Mouse (Mus musculus): Measurements from ENCODE around the gene Nfatc2ip. TPM values are rescaled to one million over a fixed set of nuclear protein-coding genes. Genes with fewer than 3 reads are reported as not detected.
A peak's percentile ranks its signal among the peaks of the same experiment; 100 is the strongest.
"Not testable (repeated sequence)": the region's sequence is repeated elsewhere in the genome, so short reads cannot be mapped to it uniquely, and the experiment has no call there.

Nfatc2ip gene
- polyA plus RNA-seq, 1 experiment from 2014 or later = 3.2 TPM

DNA sequence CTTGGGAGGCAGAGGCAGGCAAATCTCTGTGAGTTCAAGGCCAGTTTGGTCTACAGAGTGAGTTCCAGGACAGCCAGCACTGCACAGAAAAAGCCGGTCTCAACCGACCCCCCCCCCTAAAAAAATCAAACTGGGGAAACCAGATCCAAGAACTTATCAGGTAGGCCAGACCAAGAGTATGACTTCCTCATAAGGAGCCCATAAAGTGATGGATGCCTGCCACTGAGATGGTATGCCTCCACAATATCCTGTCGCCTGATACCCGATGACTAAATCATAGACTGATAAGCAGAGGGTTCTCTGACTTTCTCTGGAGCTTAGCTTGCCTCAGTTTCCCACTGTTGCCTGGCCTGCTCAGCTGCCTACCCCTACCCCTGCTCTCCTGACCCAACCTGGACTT, 1.3 kb upstream of the Nfatc2ip start:
- ATAC-seq (ENCODE audit: low FRiP score, low read depth) = no peak
- H3K27me3 ChIP-seq (replicated peaks) = no peaks in the 10 kb centered on the region
- WGBS = 90% methylated on average over 4 of the region's 4 CpGs
- H3K4me1 ChIP-seq = peaks cover 7% of the 10 kb centered on the region
- H3K9ac ChIP-seq = no peak overlapping the region
- no peaks in the 10 kb centered on the region for H3K9me3 ChIP-seq
- no peak overlapping the region for H3K4me3 ChIP-seq
- H3K4me2 ChIP-seq (replicated peaks) = no peak overlapping the region
- H3K27ac ChIP-seq = no peak overlapping the region
- H3K36me3 ChIP-seq = no peaks in the 10 kb centered on the region

DNA sequence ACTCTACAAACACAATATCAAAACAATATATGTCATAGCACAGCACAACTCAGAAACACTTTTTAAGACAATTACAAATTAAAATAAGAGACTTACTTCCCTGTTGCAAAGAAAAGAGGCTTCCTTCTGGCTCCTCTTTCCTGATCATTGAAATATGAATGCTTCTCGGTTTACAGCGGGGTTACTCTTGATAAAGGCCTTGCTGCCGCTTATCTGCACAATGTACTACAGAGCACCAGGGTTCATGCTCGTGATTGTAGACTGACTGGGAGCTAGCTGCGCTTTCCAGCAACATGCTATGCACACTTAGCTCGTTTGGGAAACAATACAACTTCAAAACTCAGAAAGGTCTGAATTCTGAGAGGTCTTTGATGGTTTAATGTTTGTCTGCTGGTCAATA, 684 bp upstream of the Nfatc2ip start:
- H3K9ac ChIP-seq = no peak overlapping the region
- H3K9me3 ChIP-seq = no peaks in the 10 kb centered on the region
- H3K27me3 ChIP-seq (replicated peaks) = no peaks in the 10 kb centered on the region
- H3K4me1 ChIP-seq = peaks cover 7% of the 10 kb centered on the region
- H3K36me3 ChIP-seq = no peaks in the 10 kb centered on the region
- 0 out of 2 replicates have a peak overlapping the region, but pooled peaks have one; percentile 32 for H3K4me2 ChIP-seq (replicated peaks)
- ATAC-seq (ENCODE audit: low FRiP score, low read depth) = no peak
- no peak overlapping the region for H3K27ac ChIP-seq
- no peak overlapping the region for H3K4me3 ChIP-seq
- 57% methylated on average over 6 of the region's 6 CpGs for WGBS

DNA sequence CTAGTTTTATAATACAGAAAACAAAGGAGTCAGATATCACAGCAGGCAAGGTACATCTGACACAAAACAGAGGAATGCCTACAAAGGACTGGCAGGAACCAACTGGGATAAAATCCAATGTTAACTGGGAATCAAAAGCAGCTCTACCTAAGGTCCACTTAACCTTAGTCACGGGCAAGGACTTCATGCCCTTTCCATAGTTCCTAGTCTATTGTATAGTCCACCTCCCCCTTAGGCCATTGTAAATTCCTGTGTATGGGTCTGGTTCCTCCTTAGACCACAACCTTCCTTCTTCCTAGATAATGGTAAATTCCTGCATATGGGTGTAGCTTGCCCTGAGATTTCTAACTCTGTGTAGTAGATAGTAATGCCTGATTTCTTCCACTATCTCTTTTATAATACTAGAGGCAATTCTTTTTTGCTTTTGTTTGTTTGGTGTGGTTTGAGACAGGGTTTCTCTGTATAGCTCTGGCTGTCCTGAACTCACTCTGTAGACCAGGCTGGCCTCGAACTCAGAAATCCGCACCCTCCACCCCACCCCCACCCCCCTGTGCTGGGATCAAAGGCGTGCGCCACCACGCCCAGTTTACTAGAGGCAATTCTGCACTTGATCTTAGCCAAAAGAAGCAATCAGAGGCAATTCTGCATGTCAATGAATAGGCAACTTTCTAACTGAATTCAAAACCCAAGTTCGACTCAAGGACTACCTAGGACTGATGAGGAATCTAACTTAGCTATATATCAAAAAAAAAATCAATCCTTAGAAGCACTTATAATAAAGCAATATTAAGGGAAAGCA, 4.3 kb downstream of the Nfatc2ip start:
- not testable (repeated sequence) for H3K4me3 ChIP-seq; H3K27me3 ChIP-seq (replicated peaks); ATAC-seq (ENCODE audit: low FRiP score, low read depth); H3K4me1 ChIP-seq; H3K27ac ChIP-seq; H3K4me2 ChIP-seq (replicated peaks); H3K9me3 ChIP-seq; H3K9ac ChIP-seq
- peaks cover 32% of the 10 kb centered on the region for H3K36me3 ChIP-seq
- 92% methylated on average over 7 of the region's 7 CpGs for WGBS

DNA sequence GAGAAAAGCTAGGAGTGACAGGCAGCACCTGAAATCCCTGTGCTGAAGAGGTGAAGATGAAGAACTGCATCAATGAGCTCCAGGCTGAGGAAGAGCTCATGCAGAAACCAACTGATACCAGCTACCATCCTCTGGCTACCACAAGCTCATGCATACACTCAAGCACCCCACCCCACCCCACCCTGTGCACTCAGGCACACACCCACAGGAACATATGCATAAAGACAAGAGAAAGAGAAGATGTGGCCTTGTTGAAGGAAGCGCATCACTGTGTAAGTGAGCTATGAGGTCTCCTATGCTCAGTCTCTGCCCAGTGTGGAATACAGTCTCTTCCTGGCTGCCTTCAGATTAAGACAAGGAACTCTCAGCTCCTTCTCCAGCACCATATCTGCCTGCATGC, 8.4 kb downstream of the Nfatc2ip start:
- H3K9me3 ChIP-seq = no peaks in the 10 kb centered on the region
- H3K27ac ChIP-seq = no peak overlapping the region
- no peak overlapping the region for H3K4me3 ChIP-seq
- H3K4me1 ChIP-seq = no peaks in the 10 kb centered on the region
- H3K9ac ChIP-seq = no peak overlapping the region
- ATAC-seq (ENCODE audit: low FRiP score, low read depth) = no peak
- no peak overlapping the region for H3K4me2 ChIP-seq (replicated peaks)
- 96% methylated on average over 1 of the region's 1 CpGs for WGBS
- H3K27me3 ChIP-seq (replicated peaks) = no peaks in the 10 kb centered on the region
- peaks cover 60% of the 10 kb centered on the region for H3K36me3 ChIP-seq

DNA sequence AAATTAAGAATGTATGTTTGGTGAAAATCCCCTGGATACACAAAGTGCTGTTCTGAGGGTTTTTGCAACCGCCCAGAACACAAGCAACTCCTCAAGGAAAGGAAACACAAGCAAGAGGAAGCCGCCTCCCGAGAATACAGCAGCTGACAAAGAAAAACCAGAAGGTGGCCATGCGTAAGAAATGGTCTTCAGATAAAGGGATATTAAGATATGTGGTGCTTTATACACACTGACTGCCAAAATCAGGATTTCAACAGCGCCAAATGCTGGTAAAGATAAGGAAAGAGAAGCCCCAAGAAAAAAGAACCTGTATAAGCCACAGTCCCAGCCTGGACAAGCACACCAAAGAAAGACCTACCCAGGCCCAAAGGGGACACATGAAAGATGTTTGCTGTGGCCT, 13.0 kb downstream of the Nfatc2ip start:
- WGBS = 93% methylated on average over 5 of the region's 5 CpGs
- ATAC-seq (ENCODE audit: low FRiP score, low read depth) = no peak

DNA sequence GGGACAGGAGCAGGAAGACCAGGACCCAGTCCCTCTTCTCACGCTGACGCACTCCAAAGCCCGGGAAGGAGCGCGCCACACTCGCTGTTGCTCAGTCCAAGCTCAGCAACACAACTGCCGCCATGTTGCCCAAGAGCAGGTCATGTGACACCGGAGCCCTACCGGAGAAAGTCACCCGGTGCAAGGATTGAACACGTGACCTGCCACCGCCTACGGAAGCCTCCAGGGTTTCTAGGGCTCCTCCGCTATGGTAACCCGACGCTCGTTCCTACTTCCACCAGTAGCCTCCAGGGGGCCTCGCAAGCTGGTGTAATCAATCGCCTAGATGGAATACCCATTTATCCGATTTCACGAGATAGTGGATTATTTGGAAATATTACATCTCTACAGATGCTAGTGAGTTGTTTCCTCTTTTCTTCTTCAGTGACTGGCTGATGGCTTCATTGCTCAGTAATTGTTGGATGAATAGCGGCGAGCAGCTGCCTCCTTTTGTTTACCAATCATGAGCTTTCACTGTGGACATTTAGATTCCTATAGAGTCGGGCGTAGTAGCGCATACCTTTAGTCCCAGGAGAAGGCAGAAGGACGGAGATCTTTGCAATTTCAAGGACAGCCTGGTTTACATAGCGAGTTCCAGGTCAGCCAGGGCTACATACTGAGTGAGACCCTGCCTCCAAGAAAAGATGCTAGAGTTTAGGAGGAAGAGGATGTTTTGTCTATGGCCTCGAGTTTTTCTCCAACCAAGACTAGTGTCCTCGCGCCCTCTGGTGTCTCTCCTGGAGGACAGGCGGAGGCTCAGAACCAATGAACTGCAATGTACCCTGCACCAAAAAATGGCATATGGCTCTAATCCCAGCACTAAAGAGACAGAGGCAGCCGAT, 19.0 kb downstream of the Nfatc2ip start, which contains the start of gene Spns1:
TSS of gene Spns1 (minus strand) at position 173 of the 881 bp plus-strand sequence.
- H3K4me1 ChIP-seq = peaks cover 18% of the 10 kb centered on the region

More for the DNA sequence above, 13.0 kb downstream of the Nfatc2ip start:
- H3K9me3 ChIP-seq = no peaks in the 10 kb centered on the region
- H3K4me1 ChIP-seq = no peaks in the 10 kb centered on the region
- no peak overlapping the region for H3K9ac ChIP-seq
- H3K36me3 ChIP-seq = peaks cover 38% of the 10 kb centered on the region
- H3K4me2 ChIP-seq (replicated peaks) = no peak overlapping the region
- no peak overlapping the region for H3K4me3 ChIP-seq
- no peak overlapping the region for H3K27ac ChIP-seq
- no peaks in the 10 kb centered on the region for H3K27me3 ChIP-seq (replicated peaks)

GRCm38 (mm10) chr7:126376903-126377277, 19.6 kb downstream of the Nfatc2ip start:
- Histone ChIP-seq H3K9me3 (no peaks in the 10 kb centered on the region), H3K9ac (peak overlapping the region; percentile 88), H3K4me2 (replicated peaks) (peak overlapping the region; percentile 99), H3K4me1 (peaks cover 18% of the 10 kb centered on the region), H3K27me3 (replicated peaks) (no peaks in the 10 kb centered on the region), H3K36me3 (peaks cover 30% of the 10 kb centered on the region), H3K27ac (no peak overlapping the region), H3K4me3 (peak overlapping the region; percentile 85)
- ATAC-seq (ENCODE audit: low FRiP score, low read depth) = peak; percentile 78
- WGBS = 1% methylated on average over 27 of the region's 27 CpGs

More for the DNA sequence above, 19.0 kb downstream of the Nfatc2ip start, which contains the start of gene Spns1:
- Histone ChIP-seq H3K9ac (peak within 1 kb of the TSS; percentile 88), H3K9me3 (no peaks in the 10 kb centered on the region), H3K4me2 (replicated peaks) (peak within 1 kb of the TSS; percentile 99), H3K27me3 (replicated peaks) (no peaks in the 10 kb centered on the region), H3K4me3 (peak within 1 kb of the TSS; percentile 85), H3K27ac (peak within 1 kb of the TSS; percentile 42; the same call in 1 of the 2 replicates), H3K36me3 (peaks cover 23% of the 10 kb centered on the region)
- WGBS = under 1% methylated on average over 33 of the region's 33 CpGs
- ATAC-seq (ENCODE audit: low FRiP score, low read depth) = peak; percentile 97

DNA sequence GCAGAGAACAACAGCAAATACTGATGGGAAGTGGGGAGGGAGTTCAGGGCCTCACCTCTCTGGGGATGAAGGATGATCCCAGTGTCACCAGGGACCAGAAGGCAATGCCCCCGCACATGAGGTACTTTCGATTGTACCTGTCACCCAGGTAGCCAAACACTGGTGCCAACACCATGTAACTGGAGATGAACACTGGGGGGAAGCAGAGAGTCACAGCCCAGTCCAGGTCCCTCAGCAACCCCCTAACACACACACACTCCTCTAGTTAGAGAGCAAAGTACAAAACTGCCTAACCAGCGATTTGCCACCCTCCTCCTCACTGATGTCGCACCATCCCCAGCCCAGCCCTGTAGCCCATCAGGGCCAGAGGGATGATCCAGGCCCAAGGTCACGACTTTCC, 21.5 kb downstream of the Nfatc2ip start:
- Histone ChIP-seq H3K27ac (no peak overlapping the region), H3K4me3 (no peak overlapping the region), H3K9ac (no peak overlapping the region), H3K4me1 (peaks cover 18% of the 10 kb centered on the region), H3K9me3 (no peaks in the 10 kb centered on the region), H3K4me2 (replicated peaks) (no peak overlapping the region), H3K36me3 (peaks cover 48% of the 10 kb centered on the region), H3K27me3 (replicated peaks) (no peaks in the 10 kb centered on the region)
- 82% methylated on average over 5 of the region's 5 CpGs for WGBS
- ATAC-seq (ENCODE audit: low FRiP score, low read depth) = no peak

GRCm38 (mm10) chr7:126374526-126374925, 22.0 kb downstream of the Nfatc2ip start:
- no peak overlapping the region for H3K27ac ChIP-seq
- H3K4me2 ChIP-seq (replicated peaks) = no peak overlapping the region
- H3K9ac ChIP-seq = no peak overlapping the region
- WGBS = 84% methylated on average over 6 of the region's 6 CpGs
- H3K36me3 ChIP-seq = peaks cover 53% of the 10 kb centered on the region
- no peak for ATAC-seq (ENCODE audit: low FRiP score, low read depth)
- no peaks in the 10 kb centered on the region for H3K27me3 ChIP-seq (replicated peaks)
- H3K9me3 ChIP-seq = no peaks in the 10 kb centered on the region
- H3K4me1 ChIP-seq = peaks cover 18% of the 10 kb centered on the region
- H3K4me3 ChIP-seq = no peak overlapping the region

GRCm38 (mm10) chr7:126373007-126373406, 23.5 kb downstream of the Nfatc2ip start:
- Histone ChIP-seq H3K4me3 (no peak overlapping the region), H3K27me3 (replicated peaks) (no peaks in the 10 kb centered on the region), H3K4me1 (peaks cover 18% of the 10 kb centered on the region), H3K9ac (no peak overlapping the region), H3K4me2 (replicated peaks) (no peak overlapping the region), H3K36me3 (peaks cover 61% of the 10 kb centered on the region), H3K9me3 (no peaks in the 10 kb centered on the region), H3K27ac (no peak overlapping the region)
- WGBS = 89% methylated on average over 9 of the region's 9 CpGs
- no peak for ATAC-seq (ENCODE audit: low FRiP score, low read depth)

DNA sequence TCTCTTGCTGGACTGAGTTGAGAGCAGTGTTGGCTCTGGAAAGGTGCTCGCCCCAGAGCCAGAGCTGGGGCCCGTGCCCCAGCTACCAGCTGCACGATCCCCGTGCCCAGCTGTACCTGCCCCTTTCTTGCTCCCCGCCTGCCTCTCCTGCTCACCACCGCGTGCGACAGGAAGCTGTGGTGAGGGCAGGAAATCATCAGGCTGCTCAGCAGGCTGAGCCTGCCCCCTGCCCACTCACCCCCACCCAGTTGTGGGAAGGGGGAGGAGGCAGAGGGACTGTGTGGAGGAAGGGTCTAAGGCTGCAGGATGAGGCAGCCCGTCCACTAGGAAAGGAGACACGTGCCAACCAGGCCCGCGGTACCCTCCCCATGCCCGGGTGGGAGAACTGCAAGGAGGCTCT, 27.1 kb downstream of the Nfatc2ip start, which contains the start of gene Lat:
TSS of gene Lat (minus strand) at position 178 of the 400 bp plus-strand sequence.
- H3K27ac ChIP-seq = no peak within 1 kb of the TSS
- 84% methylated on average over 13 of the region's 13 CpGs for WGBS
- no peak for ATAC-seq (ENCODE audit: low FRiP score, low read depth)
- no peaks in the 10 kb centered on the region for H3K27me3 ChIP-seq (replicated peaks)
- H3K9me3 ChIP-seq = no peaks in the 10 kb centered on the region
- 0 out of 2 replicates have a peak within 1 kb of the TSS, but pooled peaks have one; percentile 13 for H3K9ac ChIP-seq
- H3K4me3 ChIP-seq = no peak within 1 kb of the TSS
- H3K4me2 ChIP-seq (replicated peaks) = no peak within 1 kb of the TSS
- no peaks in the 10 kb centered on the region for H3K4me1 ChIP-seq
- H3K36me3 ChIP-seq = peaks cover 61% of the 10 kb centered on the region

- H3K4me3 ChIP-seq = no peak overlapping the region
- H3K4me2 ChIP-seq (replicated peaks) = no peak overlapping the region
- H3K36me3 ChIP-seq = peaks cover 56% of the 10 kb centered on the region
- WGBS = 91% methylated on average over 8 of the region's 8 CpGs
- no peak for ATAC-seq (ENCODE audit: low FRiP score, low read depth)
- no peaks in the 10 kb centered on the region for H3K9me3 ChIP-seq
- H3K27ac ChIP-seq = no peak overlapping the region
- no peaks in the 10 kb centered on the region for H3K27me3 ChIP-seq (replicated peaks)
- H3K4me1 ChIP-seq = no peaks in the 10 kb centered on the region
- no peak overlapping the region for H3K9ac ChIP-seq
Measured at GRCm38 (mm10) chr7:126368367-126368766, 28.2 kb downstream of the Nfatc2ip start.

Measured in neural tube, embryonic 12.5 days (tissue).